Mouse (Mus musculus): Measurements from ENCODE around the gene Bex6.

GRCm38 (mm10) chr16:32165281-32165821, 14.3 kb upstream of the Bex6 start, which contains the start of gene Nrros:
- TF ChIP-seq CTCF (IDR thresholded peaks at IDR 0.05; ENCODE audit: borderline replicate concordance, control insufficient read depth, extremely low read depth, insufficient read depth, low read length, poor library complexity) (no peak), POLR2A (IDR thresholded peaks at IDR 0.05; ENCODE audit: control insufficient read depth, extremely low read depth, insufficient read depth, low read length, poor library complexity) (peak; percentile 95)

Measured in thymus, adult 2 months (tissue).